Mouse (Mus musculus): Measurements from ENCODE around the gene Pdcd2l. TPM values are rescaled to one million over a fixed set of nuclear protein-coding genes. Genes with fewer than 3 reads are reported as not detected.

The Pdcd2l gene
- polyA plus RNA-seq, 1 experiment: 32.1 TPM

DNA sequence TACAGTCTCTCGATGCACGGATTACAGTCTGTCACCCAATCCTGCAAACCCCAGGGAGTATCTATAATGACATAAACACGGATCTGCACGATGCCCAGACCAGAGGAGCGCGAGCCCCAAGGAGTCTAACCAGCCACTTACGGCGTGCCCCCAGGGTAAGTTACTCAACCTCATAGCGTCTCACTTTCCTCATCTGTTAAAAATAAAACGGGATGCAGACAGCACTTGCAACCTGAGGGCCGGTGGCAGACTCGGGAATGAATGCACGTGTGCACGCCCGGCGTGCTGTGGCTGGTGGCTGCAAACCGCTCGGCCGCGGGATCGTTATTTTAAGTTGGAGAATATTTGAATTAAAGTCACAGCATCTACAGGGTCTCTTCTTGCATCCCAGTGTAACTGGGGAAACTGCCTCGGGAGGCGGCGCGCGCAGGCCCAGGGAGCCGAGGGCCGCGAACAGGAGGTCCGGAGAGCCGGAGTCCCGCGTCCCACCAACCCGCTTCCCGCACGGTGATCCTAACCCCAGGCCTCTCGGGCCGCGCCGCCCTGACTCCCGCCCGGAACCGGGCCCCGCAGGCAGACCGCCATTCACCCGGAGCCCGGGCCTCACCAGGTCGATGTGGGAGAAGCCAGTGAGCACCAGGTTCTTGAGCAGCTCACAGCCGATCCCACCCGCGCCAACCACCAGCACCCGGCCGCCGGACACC lies 28.5 kb downstream of the Pdcd2l start:
- no peak for TF ChIP-seq POLR2A (IDR thresholded peaks at IDR 0.05; ENCODE audit: control insufficient read depth, low read depth, low read length)
- no peak for TF ChIP-seq CTCF (IDR thresholded peaks at IDR 0.05; ENCODE audit: control insufficient read depth, insufficient read depth, insufficient replicate concordance, low read depth, low read length)
- no peaks in the 10 kb centered on the region; the same call in 1 of the 2 replicates for H3K36me3 ChIP-seq (ENCODE audit: control insufficient read depth, insufficient read depth, low read length)

DNA sequence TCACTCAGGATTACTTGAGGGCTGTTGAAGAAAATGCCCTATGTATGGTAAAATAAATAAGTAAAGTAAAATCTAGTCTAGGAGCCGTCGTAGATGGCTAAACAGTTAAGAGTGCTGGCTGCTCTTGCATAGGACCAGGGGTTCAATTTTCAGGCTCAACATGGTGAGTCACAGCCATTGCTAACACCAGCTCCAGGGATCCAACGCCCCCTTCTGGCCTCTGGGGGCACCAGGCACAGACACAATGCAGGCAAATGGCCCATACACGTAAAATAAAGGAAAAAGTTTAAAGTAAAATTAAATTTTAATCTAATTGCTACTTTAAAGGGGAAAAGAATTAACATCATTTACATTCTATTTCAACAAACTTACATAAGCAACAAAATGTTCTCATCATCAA lies 29.6 kb downstream of the Pdcd2l start:
- H3K4me3 ChIP-seq (ENCODE audit: control insufficient read depth, low read depth, low read length): no peak overlapping the region
- TF ChIP-seq POLR2A (IDR thresholded peaks at IDR 0.05; ENCODE audit: control insufficient read depth, low read depth, low read length) (no peak), CTCF (IDR thresholded peaks at IDR 0.05; ENCODE audit: control insufficient read depth, insufficient read depth, insufficient replicate concordance, low read depth, low read length) (no peak)

More for the DNA sequence above, 28.5 kb downstream of the Pdcd2l start:
- H3K4me3 ChIP-seq (ENCODE audit: control insufficient read depth, low read depth, low read length): peak overlapping the region; percentile 98
- H3K27me3 ChIP-seq (ENCODE audit: control insufficient read depth, insufficient read depth, low read length): no peaks in the 10 kb centered on the region
- peak overlapping the region; percentile 96 for H3K27ac ChIP-seq (ENCODE audit: control insufficient read depth, insufficient read depth, low read depth, low read length)
- no peaks in the 10 kb centered on the region; the same call in 1 of the 2 replicates for H3K4me1 ChIP-seq (ENCODE audit: control insufficient read depth, insufficient read depth, low read length)

DNA sequence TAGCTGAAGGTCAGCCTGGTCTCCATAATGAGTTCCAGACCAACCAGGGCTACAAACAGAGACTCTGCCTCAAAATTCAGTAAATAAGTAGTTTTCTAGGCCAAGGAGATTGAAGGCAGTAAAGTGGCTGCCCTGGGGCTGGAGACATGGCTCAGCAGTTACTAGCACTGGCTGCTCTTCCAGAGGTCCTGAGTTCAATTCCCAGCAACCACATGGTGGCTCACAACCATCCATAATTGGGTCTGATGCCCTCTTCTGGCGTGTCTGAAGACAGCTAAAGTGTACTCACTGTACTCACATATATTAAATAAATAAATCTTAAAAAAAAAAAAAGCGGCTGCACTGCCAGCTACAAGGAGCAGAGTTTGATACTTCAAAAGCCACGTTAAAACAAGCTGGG lies 30.5 kb downstream of the Pdcd2l start:
- no peak overlapping the region for H3K27ac ChIP-seq (ENCODE audit: control insufficient read depth, insufficient read depth, low read depth, low read length)
- peaks cover 3% of the 10 kb centered on the region for H3K36me3 ChIP-seq (ENCODE audit: control insufficient read depth, insufficient read depth, low read length)
- no peak overlapping the region for H3K4me3 ChIP-seq (ENCODE audit: control insufficient read depth, low read depth, low read length)
- no peaks in the 10 kb centered on the region; the same call in 1 of the 2 replicates for H3K4me1 ChIP-seq (ENCODE audit: control insufficient read depth, insufficient read depth, low read length)
- TF ChIP-seq CTCF (IDR thresholded peaks at IDR 0.05; ENCODE audit: control insufficient read depth, insufficient read depth, insufficient replicate concordance, low read depth, low read length) (no peak), POLR2A (IDR thresholded peaks at IDR 0.05; ENCODE audit: control insufficient read depth, low read depth, low read length) (no peak)
- H3K27me3 ChIP-seq (ENCODE audit: control insufficient read depth, insufficient read depth, low read length): no peaks in the 10 kb centered on the region

More for the DNA sequence above, 29.6 kb downstream of the Pdcd2l start:
- no peak overlapping the region for H3K27ac ChIP-seq (ENCODE audit: control insufficient read depth, insufficient read depth, low read depth, low read length)
- no peaks in the 10 kb centered on the region; the same call in 1 of the 2 replicates for H3K4me1 ChIP-seq (ENCODE audit: control insufficient read depth, insufficient read depth, low read length)
- H3K36me3 ChIP-seq (ENCODE audit: control insufficient read depth, insufficient read depth, low read length): no peaks in the 10 kb centered on the region; the same call in 1 of the 2 replicates
- no peaks in the 10 kb centered on the region for H3K27me3 ChIP-seq (ENCODE audit: control insufficient read depth, insufficient read depth, low read length)

DNA sequence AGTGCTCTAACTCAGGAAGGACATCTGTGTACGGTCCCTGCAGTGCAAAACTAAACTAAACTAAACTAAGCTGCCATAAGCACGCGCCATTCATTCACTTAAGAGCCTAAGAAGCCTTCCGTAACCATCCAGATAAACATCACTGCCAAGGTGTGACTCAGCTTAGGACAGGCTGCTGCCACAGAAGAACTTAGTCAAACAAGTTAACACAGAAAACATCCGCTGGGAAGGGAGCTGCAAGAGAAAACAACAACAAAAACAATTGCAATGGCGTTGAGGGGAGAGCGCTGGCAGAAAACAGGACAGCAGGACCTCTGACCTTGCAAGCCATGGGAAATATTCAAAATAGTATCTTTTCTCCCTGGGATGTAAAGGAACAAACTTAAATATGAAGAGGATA lies 31.8 kb downstream of the Pdcd2l start:
- Histone ChIP-seq H3K27ac (ENCODE audit: control insufficient read depth, insufficient read depth, low read depth, low read length) (no peak overlapping the region), H3K4me1 (ENCODE audit: control insufficient read depth, insufficient read depth, low read length) (no peaks in the 10 kb centered on the region; the same call in 1 of the 2 replicates), H3K4me3 (ENCODE audit: control insufficient read depth, low read depth, low read length) (no peak overlapping the region), H3K27me3 (ENCODE audit: control insufficient read depth, insufficient read depth, low read length) (no peaks in the 10 kb centered on the region), H3K36me3 (ENCODE audit: control insufficient read depth, insufficient read depth, low read length) (peaks cover 3% of the 10 kb centered on the region)
- TF ChIP-seq CTCF (IDR thresholded peaks at IDR 0.05; ENCODE audit: control insufficient read depth, insufficient read depth, insufficient replicate concordance, low read depth, low read length) (no peak), POLR2A (IDR thresholded peaks at IDR 0.05; ENCODE audit: control insufficient read depth, low read depth, low read length) (no peak)

DNA sequence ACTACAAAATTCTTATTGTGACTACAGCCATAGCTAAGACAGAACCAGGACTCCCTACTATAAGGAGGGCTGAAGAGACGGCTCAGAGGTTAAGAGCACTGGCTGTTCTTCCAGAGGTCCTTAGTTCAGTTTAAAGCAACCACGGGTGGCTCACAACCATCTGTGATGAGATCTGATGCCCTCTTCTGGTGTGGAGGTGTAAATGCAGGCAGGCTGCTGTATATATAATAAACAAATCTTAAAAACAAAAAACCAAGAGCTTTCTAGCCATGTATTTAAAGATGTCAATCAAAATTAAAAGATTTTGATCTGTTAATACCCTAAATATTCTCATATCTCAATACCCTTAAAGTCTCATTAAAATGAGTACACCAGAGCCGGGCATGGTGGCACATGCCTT lies 37.3 kb downstream of the Pdcd2l start:
- Histone ChIP-seq H3K27me3 (ENCODE audit: control insufficient read depth, insufficient read depth, low read length) (no peaks in the 10 kb centered on the region), H3K4me3 (ENCODE audit: control insufficient read depth, low read depth, low read length) (no peak overlapping the region), H3K27ac (ENCODE audit: control insufficient read depth, insufficient read depth, low read depth, low read length) (no peak overlapping the region), H3K4me1 (ENCODE audit: control insufficient read depth, insufficient read depth, low read length) (no peaks in the 10 kb centered on the region), H3K36me3 (ENCODE audit: control insufficient read depth, insufficient read depth, low read length) (peaks cover 5% of the 10 kb centered on the region)
- no peak for TF ChIP-seq CTCF (IDR thresholded peaks at IDR 0.05; ENCODE audit: control insufficient read depth, insufficient read depth, insufficient replicate concordance, low read depth, low read length)
- TF ChIP-seq POLR2A (IDR thresholded peaks at IDR 0.05; ENCODE audit: control insufficient read depth, low read depth, low read length): no peak

DNA sequence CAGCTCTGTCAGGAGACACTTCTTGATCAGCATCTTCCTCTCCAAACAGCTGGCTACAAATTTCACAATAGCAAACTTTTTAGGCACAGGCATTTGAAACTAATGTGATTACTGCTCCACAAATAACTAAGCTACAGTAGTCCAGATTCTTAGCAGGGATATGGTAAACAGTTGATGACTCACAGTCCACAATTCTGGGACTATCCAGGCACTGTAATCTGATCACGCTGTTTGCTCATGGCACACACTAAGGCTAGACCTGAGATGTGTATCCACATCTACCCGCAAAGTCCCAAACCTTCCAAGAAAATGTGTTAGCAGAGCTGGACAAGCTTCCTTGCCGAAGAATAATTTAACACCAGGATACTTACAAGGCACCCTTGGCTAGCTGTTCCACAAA lies 38.5 kb downstream of the Pdcd2l start:
- Histone ChIP-seq H3K27me3 (ENCODE audit: control insufficient read depth, insufficient read depth, low read length) (no peaks in the 10 kb centered on the region), H3K27ac (ENCODE audit: control insufficient read depth, insufficient read depth, low read depth, low read length) (no peak overlapping the region), H3K4me3 (ENCODE audit: control insufficient read depth, low read depth, low read length) (no peak overlapping the region), H3K36me3 (ENCODE audit: control insufficient read depth, insufficient read depth, low read length) (peaks cover 5% of the 10 kb centered on the region), H3K4me1 (ENCODE audit: control insufficient read depth, insufficient read depth, low read length) (no peaks in the 10 kb centered on the region)
- TF ChIP-seq POLR2A (IDR thresholded peaks at IDR 0.05; ENCODE audit: control insufficient read depth, low read depth, low read length) (no peak), CTCF (IDR thresholded peaks at IDR 0.05; ENCODE audit: control insufficient read depth, insufficient read depth, insufficient replicate concordance, low read depth, low read length) (no peak)

DNA sequence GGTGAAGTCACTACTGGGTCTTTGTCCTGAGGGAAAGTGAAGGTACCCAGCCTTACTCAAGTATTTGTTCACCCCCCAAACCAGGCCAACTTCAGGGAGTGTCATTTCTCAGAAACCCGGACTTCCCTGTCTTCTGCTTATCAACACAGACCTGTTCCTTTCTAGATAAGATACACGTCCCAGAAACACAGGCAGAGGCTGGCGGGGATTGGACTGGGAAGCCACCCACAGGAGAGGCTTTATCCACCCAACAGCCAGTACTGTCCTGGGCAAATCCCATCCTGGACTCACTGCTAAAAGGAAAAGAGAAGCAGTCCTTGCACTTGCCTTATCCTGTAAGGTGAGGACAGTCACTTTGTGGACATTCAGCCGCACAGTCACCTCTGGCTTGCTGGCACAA lies 49.3 kb downstream of the Pdcd2l start:
- H3K27me3 ChIP-seq (ENCODE audit: control insufficient read depth, insufficient read depth, low read length): no peaks in the 10 kb centered on the region
- peaks cover 6% of the 10 kb centered on the region for H3K36me3 ChIP-seq (ENCODE audit: control insufficient read depth, insufficient read depth, low read length)
- TF ChIP-seq CTCF (IDR thresholded peaks at IDR 0.05; ENCODE audit: control insufficient read depth, insufficient read depth, insufficient replicate concordance, low read depth, low read length): no peak
- no peak overlapping the region for H3K4me3 ChIP-seq (ENCODE audit: control insufficient read depth, low read depth, low read length)
- no peaks in the 10 kb centered on the region for H3K4me1 ChIP-seq (ENCODE audit: control insufficient read depth, insufficient read depth, low read length)
- no peak overlapping the region for H3K27ac ChIP-seq (ENCODE audit: control insufficient read depth, insufficient read depth, low read depth, low read length)
